Mouse (Mus musculus): Measurements from ENCODE around the gene Gm1979.
"Not testable (repeated sequence)": the region's sequence is repeated elsewhere in the genome, so short reads cannot be mapped to it uniquely, and the experiment has no call there.

The Gm1979 gene

DNA sequence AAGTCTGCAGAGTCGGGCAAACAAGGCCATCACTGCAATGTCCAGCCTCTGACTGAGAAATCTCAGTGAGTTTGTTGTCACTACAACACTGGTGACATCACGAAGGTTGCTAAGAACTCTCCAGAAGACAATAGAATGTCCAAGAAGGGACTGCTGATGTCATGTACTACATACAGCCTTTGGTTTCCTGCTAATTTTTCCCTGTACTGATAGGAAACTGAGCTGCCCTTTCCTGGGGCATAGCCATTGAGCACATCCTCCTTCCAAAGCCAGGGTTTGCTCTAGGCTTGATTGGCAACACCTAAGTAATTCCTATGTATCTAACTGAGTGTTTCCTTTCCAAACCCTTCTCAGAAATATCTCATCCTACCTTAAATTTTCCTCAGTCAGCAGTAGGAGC lies at the start of gene Gm1979:
Gm1979 (minus strand) TSS at position 101 of the 400 bp plus-strand sequence.
- DNase-seq (ENCODE audit: low read depth), result not testable (repeated sequence)

DNA sequence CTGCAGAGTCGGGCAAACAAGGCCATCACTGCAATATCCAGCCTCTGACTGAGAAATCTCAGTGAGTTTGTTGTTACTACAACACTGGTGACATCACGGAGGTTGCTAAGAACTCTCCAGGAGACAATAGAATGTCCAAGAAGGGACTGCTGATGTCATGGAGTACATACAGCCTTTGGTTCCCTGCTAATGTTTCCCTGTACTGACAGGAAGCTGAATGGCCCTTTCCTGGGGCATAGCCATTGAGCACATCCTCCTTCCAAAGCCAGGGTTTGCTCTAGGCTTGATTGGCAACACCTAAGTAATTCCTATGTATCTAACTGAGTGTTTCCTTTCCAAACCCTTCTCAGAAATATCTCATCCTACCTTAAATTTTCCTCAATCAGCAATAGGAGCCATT lies 34.9 kb upstream of the Gm1979 start, which contains the start of gene Speer4a:
Speer4a (minus strand) TSS at position 101 of the 400 bp plus-strand sequence.
- not testable (repeated sequence) for DNase-seq (ENCODE audit: low read depth)

DNA sequence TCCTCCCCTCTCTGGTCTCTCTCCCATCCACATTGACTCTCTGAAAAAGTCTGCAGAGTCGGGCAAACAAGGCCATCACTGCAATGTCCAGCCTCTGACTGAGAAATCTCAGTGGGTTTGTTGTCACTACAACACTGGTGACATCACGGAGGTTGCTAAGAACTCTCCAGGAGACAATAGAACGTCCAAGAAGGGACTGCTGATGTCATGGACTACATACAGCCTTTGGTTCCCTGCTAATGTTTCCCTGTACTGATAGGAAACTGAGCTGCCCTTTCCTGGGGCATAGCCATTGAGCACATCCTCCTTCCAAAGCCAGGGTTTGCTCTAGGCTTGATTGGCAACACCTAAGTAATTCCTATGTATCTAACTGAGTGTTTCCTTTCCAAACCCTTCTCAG lies 18.2 kb upstream of the Gm1979 start, which contains the start of gene Gm5862:
Gm5862 (minus strand) TSS at position 101 of the 400 bp plus-strand sequence.
- DNase-seq (ENCODE audit: low read depth), result not testable (repeated sequence)

DNA sequence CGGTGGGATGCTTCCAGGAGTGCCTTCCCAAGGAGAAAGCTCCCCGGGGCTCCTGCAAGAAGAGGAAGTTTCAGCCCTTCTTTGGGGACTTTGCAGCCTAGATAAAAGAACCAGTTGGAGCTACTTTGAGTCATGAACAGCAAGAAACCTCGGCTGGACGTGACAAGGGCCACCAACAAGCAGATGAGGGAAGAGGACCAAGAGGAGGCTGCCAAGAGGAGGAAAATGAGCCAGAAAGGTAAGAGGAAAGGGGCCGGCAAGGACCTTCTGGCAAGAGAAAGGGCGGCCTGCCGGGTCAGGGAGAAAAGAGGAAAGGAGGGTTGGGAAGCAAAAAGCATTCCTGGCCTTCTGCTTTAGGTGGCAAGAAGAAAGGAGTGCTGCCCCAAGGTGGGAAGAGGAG lies 3.1 kb upstream of the Gm1979 start:
- DNase-seq (ENCODE audit: low read depth), result not testable (repeated sequence)

DNA sequence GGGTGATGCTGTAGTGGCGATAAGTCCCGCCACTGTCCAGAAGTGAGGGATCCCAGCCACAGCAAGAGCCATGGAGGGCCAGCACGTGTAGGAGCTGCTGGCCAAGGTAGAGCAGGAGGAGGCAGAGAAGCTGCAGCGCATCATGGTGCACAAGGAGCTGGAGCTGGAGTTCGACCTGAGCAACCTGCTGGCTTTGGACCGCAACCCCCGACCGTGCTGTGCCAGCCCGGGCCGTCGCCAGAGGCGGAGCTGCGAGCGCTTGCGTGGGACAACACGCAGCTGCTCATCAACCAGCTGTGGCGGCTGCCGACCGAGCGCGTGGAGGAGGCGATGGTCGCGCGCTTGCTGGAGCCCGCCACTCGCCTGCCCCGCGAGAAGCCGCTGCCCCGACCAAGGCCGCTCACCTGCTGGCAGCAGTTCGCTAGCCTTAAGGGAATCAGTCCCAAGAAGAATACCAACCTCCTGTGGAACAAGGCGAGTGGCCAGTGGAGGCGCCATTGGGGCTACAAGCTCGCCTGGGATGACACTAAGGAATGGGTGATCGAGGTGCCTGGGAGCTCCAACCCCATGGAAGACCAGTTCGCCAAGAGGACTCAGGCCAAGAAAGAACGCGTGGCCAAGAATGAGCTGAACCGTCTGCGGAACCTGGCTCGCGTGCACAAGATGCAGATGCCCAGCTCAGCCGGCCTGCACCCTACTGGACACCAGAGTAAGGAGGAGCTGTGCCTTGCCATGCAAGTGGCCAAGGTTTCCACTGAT lies 2.5 kb upstream of the Gm1979 start:
- not testable (repeated sequence) for DNase-seq (ENCODE audit: low read depth)

DNA sequence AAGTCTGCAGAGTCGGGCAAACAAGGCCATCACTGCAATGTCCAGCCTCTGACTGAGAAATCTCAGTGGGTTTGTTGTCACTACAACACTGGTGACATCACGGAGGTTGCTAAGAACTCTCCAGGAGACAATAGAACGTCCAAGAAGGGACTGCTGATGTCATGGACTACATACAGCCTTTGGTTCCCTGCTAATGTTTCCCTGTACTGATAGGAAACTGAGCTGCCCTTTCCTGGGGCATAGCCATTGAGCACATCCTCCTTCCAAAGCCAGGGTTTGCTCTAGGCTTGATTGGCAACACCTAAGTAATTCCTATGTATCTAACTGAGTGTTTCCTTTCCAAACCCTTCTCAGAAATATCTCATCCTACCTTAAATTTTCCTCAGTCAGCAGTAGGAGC lies 16.0 kb downstream of the Gm1979 start, which contains the start of gene Gm21698:
Gm21698 (minus strand) TSS at position 101 of the 400 bp plus-strand sequence.
- DNase-seq (ENCODE audit: low read depth), result not testable (repeated sequence)

DNA sequence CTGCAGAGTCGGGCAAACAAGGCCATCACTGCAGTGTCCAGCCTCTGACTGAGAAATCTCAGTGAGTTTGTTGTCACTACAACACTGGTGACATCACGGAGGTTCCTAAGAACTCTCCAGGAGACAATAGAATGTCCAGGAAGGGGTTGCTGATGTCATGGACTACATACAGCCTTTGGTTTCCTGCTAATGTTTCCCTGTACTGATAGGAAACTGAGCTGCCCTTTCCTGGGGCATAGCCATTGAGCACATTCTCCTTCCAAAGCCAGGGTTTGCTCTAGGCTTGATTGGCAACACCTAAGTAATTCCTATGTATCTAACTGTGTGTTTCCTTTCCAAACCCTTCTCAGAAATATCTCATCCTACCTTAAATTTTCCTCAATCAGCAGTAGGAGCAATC lies 32.0 kb downstream of the Gm1979 start, which contains the start of gene Gm21680:
Gm21680 (minus strand) TSS at position 101 of the 400 bp plus-strand sequence.
- not testable (repeated sequence) for DNase-seq (ENCODE audit: low read depth)

DNA sequence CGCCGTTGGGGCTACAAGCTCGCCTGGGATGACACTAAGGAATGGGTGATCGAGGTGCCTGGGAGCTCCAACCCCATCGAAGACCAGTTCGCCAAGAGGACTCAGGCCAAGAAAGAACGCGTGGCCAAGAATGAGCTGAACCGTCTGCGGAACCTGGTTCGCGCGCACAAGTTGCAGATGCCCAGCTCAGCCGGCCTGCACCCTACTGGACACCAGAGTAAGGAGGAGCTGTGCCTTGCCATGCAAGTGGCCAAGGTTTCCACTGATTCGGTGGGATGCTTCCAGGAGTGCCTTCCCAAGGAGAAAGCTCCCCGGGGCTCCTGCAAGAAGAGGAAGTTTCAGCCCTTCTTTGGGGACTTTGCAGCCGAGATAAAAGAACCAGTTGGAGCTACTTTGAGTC lies 47.5 kb downstream of the Gm1979 start:
- DNase-seq (ENCODE audit: low read depth), result not testable (repeated sequence)

DNA sequence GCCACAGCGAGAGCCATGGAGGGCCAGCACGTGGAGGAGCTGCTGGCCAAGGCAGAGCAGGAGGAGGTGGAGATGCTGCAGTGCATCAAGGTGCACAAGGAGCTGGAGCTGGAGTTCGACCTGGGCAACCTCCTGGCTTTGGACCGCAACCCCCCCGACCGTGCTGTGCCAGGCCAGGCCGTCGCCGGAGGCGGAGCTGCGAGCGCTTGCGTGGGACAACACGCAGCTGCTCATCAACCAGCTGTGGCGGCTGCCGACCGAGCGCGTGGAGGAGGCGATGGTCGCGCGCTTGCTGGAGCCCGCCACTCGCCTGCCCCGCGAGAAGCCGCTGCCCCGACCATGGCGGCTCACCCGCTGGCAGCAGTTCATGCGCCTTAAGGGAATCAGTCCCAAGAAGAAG lies 48.0 kb downstream of the Gm1979 start:
- DNase-seq (ENCODE audit: low read depth), result not testable (repeated sequence)

DNA sequence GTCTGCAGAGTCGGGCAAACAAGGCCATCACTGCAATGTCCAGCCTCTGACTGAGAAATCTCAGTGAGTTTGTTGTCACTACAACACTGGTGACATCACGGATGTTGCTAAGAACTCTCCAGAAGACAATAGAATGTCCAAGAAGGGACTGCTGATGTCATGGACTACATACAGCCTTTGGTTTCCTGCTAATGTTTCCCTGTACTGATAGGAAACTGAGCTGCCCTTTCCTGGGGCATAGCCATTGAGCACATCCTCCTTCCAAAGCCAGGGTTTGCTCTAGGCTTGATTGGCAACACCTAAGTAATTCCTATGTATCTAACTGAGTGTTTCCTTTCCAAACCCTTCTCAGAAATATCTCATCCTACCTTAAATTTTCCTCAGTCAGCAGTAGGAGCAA lies 50.3 kb downstream of the Gm1979 start, which contains the start of gene Gm21671:
Gm21671 (minus strand) TSS at position 101 of the 400 bp plus-strand sequence.
- DNase-seq (ENCODE audit: low read depth), result not testable (repeated sequence)
